Mouse (Mus musculus) gastrocnemius, postnatal 36 days (tissue): ENCODE measurements around the gene Syn3. TPM values are rescaled to one million over a fixed set of nuclear protein-coding genes. Genes with fewer than 3 reads are reported as not detected.
"Not testable (repeated sequence)": the region's sequence is repeated elsewhere in the genome, so short reads cannot be mapped to it uniquely, and the experiment has no call there.

Experiments
- DNase-seq, 2 experiments: peaks; one replicate each; pipeline ENCODE4 v3.0.0; 2022
- intact Hi-C: fragments of 180-260 bp; cut with DNase I; formaldehyde crosslinking; loops from one replicate; pipeline ENCODE4 v1.15.1; 2025
- total RNA-seq, 2 experiments: library from RNA; stranded (reverse); gene quantifications; 2 replicates each; pipeline ENCODE4 v1.2.3; 2021

Gene Syn3
- total RNA-seq, 2 experiments from 2014 or later, result 0.15 to 0.28 TPM

GRCm38 (mm10) chr10:86474176-86475154, 24.2 kb downstream of the Syn3 start:
- DNase-seq, result no peak
- intact Hi-C loops, result loop anchor here (5.0 kb wide), 1 partner anchor 258 kb away; no protein-coding TSS in a partner anchor

- intact Hi-C loops, result no loop called here
- DNase-seq, result no peak
Measured at GRCm38 (mm10) chr10:86473637-86474154, 25.0 kb downstream of the Syn3 start.

GRCm38 (mm10) chr10:86468612-86469546, 29.8 kb downstream of the Syn3 start:
- DNase-seq, result no peak
- intact Hi-C loops, result no loop called here

GRCm38 (mm10) chr10:86463538-86464199, 35.0 kb downstream of the Syn3 start:
- peak; percentile 79 for DNase-seq
- intact Hi-C loops, result loop anchor here (1.0 to 5.0 kb wide), 3 partner anchors 396 to 497 kb away; partner anchors contain the start of gene Fbxo7

- intact Hi-C loops, result loop anchor here (5.0 kb wide), 2 partner anchors 277 to 437 kb away; partner anchors contain the start of gene Fbxo7
- no peak for DNase-seq
Measured at GRCm38 (mm10) chr10:86459643-86460042, 39.1 kb downstream of the Syn3 start.

GRCm38 (mm10) chr10:86457665-86458209, 41.0 kb downstream of the Syn3 start:
- DNase-seq, result no peak
- intact Hi-C loops, result loop anchor here (5.0 kb wide), 1 partner anchor 275 kb away; no protein-coding TSS in a partner anchor

GRCm38 (mm10) chr10:86457195-86457594, 41.5 kb downstream of the Syn3 start:
- intact Hi-C loops, result loop anchor here (5.0 kb wide), 1 partner anchor 275 kb away; no protein-coding TSS in a partner anchor
- no peak for DNase-seq

GRCm38 (mm10) chr10:86455296-86456055, 43.2 kb downstream of the Syn3 start:
- intact Hi-C loops, result loop anchor here (5.0 kb wide), 1 partner anchor 273 kb away; no protein-coding TSS in a partner anchor
- DNase-seq, result peak; percentile 47 to 57

- intact Hi-C loops, result loop anchor here (2.0 to 5.0 kb wide), 2 partner anchors 105 to 388 kb away; no protein-coding TSS in a partner anchor
- no peak for DNase-seq
Measured at GRCm38 (mm10) chr10:86452326-86452995, 46.2 kb downstream of the Syn3 start.

- no peak for DNase-seq
- intact Hi-C loops, result loop anchor here (2.0 to 5.0 kb wide), 2 partner anchors 104 to 150 kb away; partner anchors contain the start of gene Timp3
Measured at GRCm38 (mm10) chr10:86451294-86451693, 47.4 kb downstream of the Syn3 start.

GRCm38 (mm10) chr10:86446649-86447048, 52.0 kb downstream of the Syn3 start:
- no peak for DNase-seq
- intact Hi-C loops, result no loop called here

GRCm38 (mm10) chr10:86445207-86445606, 53.5 kb downstream of the Syn3 start:
- intact Hi-C loops, result no loop called here

GRCm38 (mm10) chr10:86444665-86445064, 54.0 kb downstream of the Syn3 start:
- intact Hi-C loops, result no loop called here
- DNase-seq, result no peak

More at GRCm38 (mm10) chr10:86445207-86445606, 53.5 kb downstream of the Syn3 start:
- no peak for DNase-seq

GRCm38 (mm10) chr10:86441765-86442164, 56.9 kb downstream of the Syn3 start:
- no peak for DNase-seq
- intact Hi-C loops, result no loop called here

- no peak for DNase-seq
- intact Hi-C loops, result no loop called here
Measured at GRCm38 (mm10) chr10:86439640-86440039, 59.1 kb downstream of the Syn3 start.

GRCm38 (mm10) chr10:86437294-86437693, 61.4 kb downstream of the Syn3 start:
- intact Hi-C loops, result no loop called here
- no peak for DNase-seq

GRCm38 (mm10) chr10:86435006-86435405, 63.7 kb downstream of the Syn3 start:
- intact Hi-C loops, DNase-seq: not testable (repeated sequence)

- intact Hi-C loops, result no loop called here
- no peak for DNase-seq
Measured at GRCm38 (mm10) chr10:86429651-86430050, 69.0 kb downstream of the Syn3 start.
